11 mouse cellular contexts compared by ENCODE assay signal in the genomic region with DNA sequence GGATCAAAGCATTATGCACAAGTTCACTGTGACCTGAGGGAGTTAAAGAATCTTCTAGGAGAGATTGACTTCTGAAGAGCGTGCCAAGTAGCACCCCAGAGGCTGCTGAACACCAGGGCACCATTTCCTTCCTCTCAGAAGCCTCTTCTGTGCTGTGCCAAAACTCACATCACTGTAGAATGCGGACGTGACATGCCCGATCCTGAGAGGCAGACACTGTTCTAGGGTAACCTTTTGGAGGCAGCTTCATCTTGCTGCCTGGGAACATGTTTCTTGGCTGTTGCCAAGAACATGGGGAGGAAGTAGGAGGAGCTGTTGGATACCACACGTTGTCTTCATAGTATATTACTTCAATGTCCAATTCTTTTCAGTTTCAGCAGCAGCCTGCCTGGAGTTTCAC.
DNase-seq lines count a peak whose midpoint lies in the region; ATAC-seq lines count a peak whose summit lies in the region.
"Had no signal": no experiment of that assay in that cellular context is flagged by ENCODE, and none has a peak within 500 bp of the region (broad histone marks: within the 10 kb centered on the region; RNA-seq: fewer than 3 reads in every experiment).

No protein-coding gene starts in this region.

- WGBS in lung, embryonic 16.5 days = 47% methylated on average over 5 of the region's 5 CpGs
- 65% methylated on average over 5 of the region's 5 CpGs for WGBS in intestine, embryonic 15.5 days

- peaks cover 2% of the 10 kb centered on the region; the same call in 1 of the 2 replicates for H3K9me3 ChIP-seq in lung, embryonic 16.5 days (ENCODE audit: control insufficient read depth, low read length)
- H3K9me3 ChIP-seq in intestine, embryonic 15.5 days = no peaks in the 10 kb centered on the region

- H3K4me3 ChIP-seq in lung, embryonic 16.5 days (ENCODE audit: low read length) = no peak overlapping the region
- no peak overlapping the region for H3K4me3 ChIP-seq in intestine, embryonic 15.5 days (replicated peaks)
- H3K4me3 ChIP-seq: heart, embryonic 13.5 days had no signal

- no peak overlapping the region for H3K4me2 ChIP-seq in lung, embryonic 16.5 days (ENCODE audit: low read depth, low read length)
- H3K4me2 ChIP-seq in intestine, embryonic 15.5 days (replicated peaks) = no peak overlapping the region
- H3K4me2 ChIP-seq: heart, embryonic 13.5 days had no signal

- DNase-seq in cerebellum, adult 11-12 months = no peak
- DNase-seq in layer of hippocampus, adult 9-11 months = peak; percentile 70
- no peak for DNase-seq in layer of hippocampus, adult 11-12 months (ENCODE audit: low spot score)
- DNase-seq in kidney, adult 8-10 months = no peak
- DNase-seq: adrenal gland, adult 8-10 months had no signal

- no peaks in the 10 kb centered on the region for H3K36me3 ChIP-seq in lung, embryonic 16.5 days (ENCODE audit: control insufficient read depth, insufficient read depth, low read length)
- no peaks in the 10 kb centered on the region for H3K36me3 ChIP-seq in intestine, embryonic 15.5 days
- H3K36me3 ChIP-seq: heart, embryonic 13.5 days had no signal

- no peak overlapping the region; the same call in 1 of the 2 replicates for H3K27ac ChIP-seq in lung, embryonic 16.5 days (ENCODE audit: low read length)
- H3K27ac ChIP-seq in intestine, embryonic 15.5 days = no peak overlapping the region
- H3K27ac ChIP-seq: heart, embryonic 13.5 days; kidney, postnatal 0 days had no signal

- H3K27me3 ChIP-seq in lung, embryonic 16.5 days (ENCODE audit: control insufficient read depth, insufficient read depth, low read depth, low read length) = no peaks in the 10 kb centered on the region
- no peaks in the 10 kb centered on the region for H3K27me3 ChIP-seq in intestine, embryonic 15.5 days (replicated peaks)
- H3K27me3 ChIP-seq: heart, embryonic 13.5 days had no signal

- ATAC-seq in cerebellum, adult (ENCODE audit: insufficient number of reproducible peaks, low FRiP score, low TSS enrichment) = 0 out of 2 replicates have a peak, but pooled peaks have one; percentile 26
- ATAC-seq in common myeloid progenitor, adult 5-6 weeks (replicated peaks; ENCODE audit: low read depth, poor library complexity, severe bottlenecking) = peak; percentile 56
- peak; percentile 86 for ATAC-seq in lung, embryonic 16.5 days (ENCODE audit: low read depth)
- ATAC-seq in intestine, embryonic 15.5 days = no peak

- H3K4me1 ChIP-seq in lung, embryonic 16.5 days (replicated peaks; ENCODE audit: control insufficient read depth, insufficient read depth, low read length) = 0 out of 2 replicates have a peak, but pooled peaks cover 3% of the 10 kb centered on the region
- no peaks in the 10 kb centered on the region for H3K4me1 ChIP-seq in intestine, embryonic 15.5 days (replicated peaks)

- H3K9ac ChIP-seq in lung, embryonic 16.5 days (ENCODE audit: low read length) = no peak overlapping the region
- no peak overlapping the region for H3K9ac ChIP-seq in intestine, embryonic 15.5 days
- H3K9ac ChIP-seq: heart, embryonic 13.5 days had no signal
